Mouse (Mus musculus): ENCODE data around the gene Tmem91. TPM values are rescaled to one million over a fixed set of nuclear protein-coding genes. Genes with fewer than 3 reads are reported as not detected.

The Tmem91 gene
- polyA plus RNA-seq, 1 experiment from 2014 or later: 3.5 TPM

- WGBS: 73% methylated on average over 5 of the region's 5 CpGs
- no peak overlapping the region for H3K4me3 ChIP-seq (replicated peaks; ENCODE audit: low read length)
- no peaks in the 10 kb centered on the region for H3K27me3 ChIP-seq (ENCODE audit: control insufficient read depth, insufficient read depth, low read length)
- no peak overlapping the region for H3K4me2 ChIP-seq (ENCODE audit: low read depth, low read length)
- no peak overlapping the region for H3K9ac ChIP-seq (ENCODE audit: low read length)
- no peaks in the 10 kb centered on the region for H3K4me1 ChIP-seq (ENCODE audit: control insufficient read depth, insufficient read depth, low read length)
- H3K27ac ChIP-seq (ENCODE audit: low read length): no peak overlapping the region
- no peak for ATAC-seq (ENCODE audit: insufficient read depth, low FRiP score)
- H3K36me3 ChIP-seq (ENCODE audit: control insufficient read depth, insufficient read depth, low read length): no peaks in the 10 kb centered on the region
- H3K9me3 ChIP-seq (replicated peaks; ENCODE audit: control insufficient read depth, low read length): no peaks in the 10 kb centered on the region
Observed at GRCm38 (mm10) chr7:25649839-25650238, 25.1 kb downstream of the Tmem91 start.

DNA sequence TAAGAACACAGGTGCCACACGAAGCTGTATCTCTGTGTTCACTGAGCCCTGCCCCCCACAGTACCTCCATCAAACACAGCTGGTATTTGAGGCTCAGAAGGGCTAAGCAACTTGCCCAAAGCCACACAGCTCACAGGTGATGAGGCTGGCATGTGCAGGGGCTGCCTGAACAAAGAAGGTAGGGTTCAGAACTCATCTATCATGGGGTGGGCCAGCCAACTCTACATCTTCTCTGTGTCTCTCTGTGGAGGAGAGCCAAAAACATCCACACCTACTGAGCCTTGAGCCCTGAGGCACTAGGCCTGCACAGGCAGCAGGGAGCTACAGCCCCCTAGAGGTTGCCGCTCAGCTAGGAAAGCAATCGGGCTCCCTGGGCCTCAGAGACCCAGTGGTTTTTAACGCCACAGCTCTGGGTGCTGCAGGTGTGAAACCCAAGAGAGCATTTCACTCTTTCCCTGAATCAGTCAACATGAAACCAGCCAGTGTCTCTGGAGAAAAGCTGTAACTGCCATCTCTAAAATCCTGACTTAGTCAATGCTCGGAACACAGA, 27.3 kb downstream of the Tmem91 start:
- Histone ChIP-seq H3K27me3 (ENCODE audit: control insufficient read depth, insufficient read depth, low read length) (no peaks in the 10 kb centered on the region), H3K4me1 (ENCODE audit: control insufficient read depth, insufficient read depth, low read length) (no peaks in the 10 kb centered on the region), H3K9me3 (replicated peaks; ENCODE audit: control insufficient read depth, low read length) (no peaks in the 10 kb centered on the region), H3K9ac (ENCODE audit: low read length) (no peak overlapping the region), H3K4me2 (ENCODE audit: low read depth, low read length) (no peak overlapping the region), H3K36me3 (ENCODE audit: control insufficient read depth, insufficient read depth, low read length) (no peaks in the 10 kb centered on the region), H3K4me3 (replicated peaks; ENCODE audit: low read length) (no peak overlapping the region), H3K27ac (ENCODE audit: low read length) (no peak overlapping the region)
- ATAC-seq (ENCODE audit: insufficient read depth, low FRiP score): no peak
- 43% methylated on average over 5 of the region's 5 CpGs for WGBS

DNA sequence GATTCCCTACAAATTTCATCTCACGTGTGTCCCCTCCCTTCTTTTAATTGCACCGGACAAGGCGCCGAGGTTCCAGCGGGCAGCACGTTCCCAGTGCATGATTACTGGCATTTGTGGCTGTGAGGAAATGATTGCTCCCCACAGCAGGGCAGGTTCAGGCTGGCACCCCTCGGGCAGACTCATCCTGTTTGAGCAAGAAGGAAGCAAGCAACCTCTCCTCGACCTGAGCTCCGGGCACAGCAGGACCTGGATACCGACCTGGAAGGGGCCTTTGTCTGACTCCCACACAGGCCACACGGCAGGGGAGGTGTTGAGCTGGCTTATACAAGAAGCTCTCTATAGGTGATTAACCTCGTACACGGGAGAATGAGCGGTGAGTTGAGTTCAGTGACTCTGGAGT, 29.9 kb downstream of the Tmem91 start:
- no peaks in the 10 kb centered on the region for H3K36me3 ChIP-seq (ENCODE audit: control insufficient read depth, insufficient read depth, low read length)
- no peak for ATAC-seq (ENCODE audit: insufficient read depth, low FRiP score)
- 60% methylated on average over 14 of the region's 14 CpGs for WGBS
- H3K4me2 ChIP-seq (ENCODE audit: low read depth, low read length): no peak overlapping the region
- no peaks in the 10 kb centered on the region for H3K4me1 ChIP-seq (ENCODE audit: control insufficient read depth, insufficient read depth, low read length)
- H3K27me3 ChIP-seq (ENCODE audit: control insufficient read depth, insufficient read depth, low read length): no peaks in the 10 kb centered on the region
- no peaks in the 10 kb centered on the region for H3K9me3 ChIP-seq (replicated peaks; ENCODE audit: control insufficient read depth, low read length)
- no peak overlapping the region for H3K27ac ChIP-seq (ENCODE audit: low read length)
- 0 out of 2 replicates have a peak overlapping the region, but pooled peaks have one; percentile 35 for H3K9ac ChIP-seq (ENCODE audit: low read length)
- H3K4me3 ChIP-seq (replicated peaks; ENCODE audit: low read length): no peak overlapping the region

DNA sequence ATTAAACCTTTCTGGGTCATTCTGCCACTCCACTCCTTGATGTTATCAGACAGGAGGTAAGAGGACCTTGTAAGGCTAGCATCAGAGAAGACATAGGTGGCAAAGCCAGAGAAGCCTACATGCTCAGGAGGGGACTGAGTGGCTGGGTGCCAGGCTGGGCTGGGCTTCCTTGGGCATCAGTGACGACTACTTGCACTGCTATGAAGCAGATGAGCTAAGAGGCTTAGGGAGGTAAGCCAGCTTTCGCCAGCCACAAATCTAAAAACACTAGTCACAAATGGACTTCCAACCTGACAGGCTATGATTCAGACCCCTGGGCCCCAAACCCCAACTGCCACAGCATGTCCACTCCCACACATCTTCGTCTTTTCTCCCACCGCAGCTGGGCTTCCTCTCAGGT, 30.3 kb downstream of the Tmem91 start:
- 73% methylated on average over 4 of the region's 4 CpGs for WGBS
- no peaks in the 10 kb centered on the region for H3K36me3 ChIP-seq (ENCODE audit: control insufficient read depth, insufficient read depth, low read length)

DNA sequence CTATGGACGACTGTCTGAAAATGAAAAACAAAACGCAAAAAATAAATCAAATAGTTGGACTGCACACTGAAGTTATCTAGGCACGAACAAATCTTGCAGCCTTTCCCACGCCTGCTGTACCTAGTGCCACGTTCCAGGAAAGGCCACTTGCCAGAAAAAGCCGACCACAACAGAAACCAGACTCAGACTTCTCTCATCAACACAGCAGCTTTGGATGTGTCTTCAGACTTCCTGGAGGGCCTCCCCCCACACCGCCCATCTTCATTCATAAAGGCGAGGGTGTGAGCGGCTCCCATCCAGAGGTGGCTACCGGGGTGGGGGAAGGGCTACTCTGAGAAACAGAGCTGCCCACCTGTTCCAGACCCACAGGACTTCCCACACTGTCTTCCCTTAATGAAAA, 30.8 kb downstream of the Tmem91 start:
- Histone ChIP-seq H3K9me3 (replicated peaks; ENCODE audit: control insufficient read depth, low read length) (no peaks in the 10 kb centered on the region), H3K36me3 (ENCODE audit: control insufficient read depth, insufficient read depth, low read length) (no peaks in the 10 kb centered on the region), H3K27ac (ENCODE audit: low read length) (no peak overlapping the region), H3K4me1 (ENCODE audit: control insufficient read depth, insufficient read depth, low read length) (no peaks in the 10 kb centered on the region), H3K27me3 (ENCODE audit: control insufficient read depth, insufficient read depth, low read length) (no peaks in the 10 kb centered on the region), H3K4me3 (replicated peaks; ENCODE audit: low read length) (no peak overlapping the region), H3K4me2 (ENCODE audit: low read depth, low read length) (no peak overlapping the region), H3K9ac (ENCODE audit: low read length) (no peak overlapping the region)
- ATAC-seq (ENCODE audit: insufficient read depth, low FRiP score): no peak
- 76% methylated on average over 10 of the region's 10 CpGs for WGBS

More for the DNA sequence above, 30.3 kb downstream of the Tmem91 start:
- Histone ChIP-seq H3K9ac (ENCODE audit: low read length) (no peak overlapping the region), H3K4me3 (replicated peaks; ENCODE audit: low read length) (no peak overlapping the region), H3K4me1 (ENCODE audit: control insufficient read depth, insufficient read depth, low read length) (no peaks in the 10 kb centered on the region), H3K27me3 (ENCODE audit: control insufficient read depth, insufficient read depth, low read length) (no peaks in the 10 kb centered on the region), H3K27ac (ENCODE audit: low read length) (no peak overlapping the region), H3K9me3 (replicated peaks; ENCODE audit: control insufficient read depth, low read length) (no peaks in the 10 kb centered on the region), H3K4me2 (ENCODE audit: low read depth, low read length) (no peak overlapping the region)
- ATAC-seq (ENCODE audit: insufficient read depth, low FRiP score): no peak

GRCm38 (mm10) chr7:25639754-25640153, 35.2 kb downstream of the Tmem91 start:
- H3K9me3 ChIP-seq (replicated peaks; ENCODE audit: control insufficient read depth, low read length): no peaks in the 10 kb centered on the region
- no peak overlapping the region for H3K27ac ChIP-seq (ENCODE audit: low read length)
- H3K4me2 ChIP-seq (ENCODE audit: low read depth, low read length): no peak overlapping the region
- no peaks in the 10 kb centered on the region for H3K27me3 ChIP-seq (ENCODE audit: control insufficient read depth, insufficient read depth, low read length)
- H3K4me3 ChIP-seq (replicated peaks; ENCODE audit: low read length): no peak overlapping the region
- no peak for ATAC-seq (ENCODE audit: insufficient read depth, low FRiP score)
- 88% methylated on average over 4 of the region's 4 CpGs for WGBS
- no peak overlapping the region for H3K9ac ChIP-seq (ENCODE audit: low read length)
- no peaks in the 10 kb centered on the region for H3K4me1 ChIP-seq (ENCODE audit: control insufficient read depth, insufficient read depth, low read length)
- peaks cover 5% of the 10 kb centered on the region; the same call in 1 of the 2 replicates for H3K36me3 ChIP-seq (ENCODE audit: control insufficient read depth, insufficient read depth, low read length)

GRCm38 (mm10) chr7:25637099-25637498, 37.9 kb downstream of the Tmem91 start:
- ATAC-seq (ENCODE audit: insufficient read depth, low FRiP score): no peak
- Histone ChIP-seq H3K27me3 (ENCODE audit: control insufficient read depth, insufficient read depth, low read length) (no peaks in the 10 kb centered on the region), H3K27ac (ENCODE audit: low read length) (no peak overlapping the region), H3K4me2 (ENCODE audit: low read depth, low read length) (no peak overlapping the region), H3K9ac (ENCODE audit: low read length) (no peak overlapping the region), H3K4me1 (ENCODE audit: control insufficient read depth, insufficient read depth, low read length) (no peaks in the 10 kb centered on the region), H3K36me3 (ENCODE audit: control insufficient read depth, insufficient read depth, low read length) (peaks cover 5% of the 10 kb centered on the region; the same call in 1 of the 2 replicates), H3K9me3 (replicated peaks; ENCODE audit: control insufficient read depth, low read length) (no peaks in the 10 kb centered on the region), H3K4me3 (replicated peaks; ENCODE audit: low read length) (no peak overlapping the region)
- 85% methylated on average over 5 of the region's 5 CpGs for WGBS

DNA sequence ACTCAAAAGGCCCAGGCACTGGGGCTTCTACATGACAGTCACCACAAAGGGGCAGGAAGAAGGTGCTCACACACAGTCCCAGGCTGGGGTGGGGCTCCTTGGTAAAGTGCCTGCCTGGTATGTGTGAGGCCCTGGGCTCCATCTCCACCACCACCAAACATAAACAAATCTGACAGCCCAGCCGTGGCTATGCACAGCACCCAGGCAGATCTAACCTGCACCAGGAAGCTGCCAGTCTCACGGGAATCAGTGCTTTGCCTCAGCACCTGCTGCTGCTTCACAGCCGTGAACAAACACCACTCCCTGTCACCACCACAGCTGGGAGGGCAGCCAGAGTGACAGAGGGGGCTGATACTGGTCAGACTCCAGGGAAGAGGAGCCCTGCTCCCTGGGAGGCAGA, 38.6 kb downstream of the Tmem91 start:
- WGBS: 18% methylated on average over 3 of the region's 3 CpGs
- Histone ChIP-seq H3K27ac (ENCODE audit: low read length) (no peak overlapping the region), H3K36me3 (ENCODE audit: control insufficient read depth, insufficient read depth, low read length) (peaks cover 5% of the 10 kb centered on the region; the same call in 1 of the 2 replicates), H3K4me1 (ENCODE audit: control insufficient read depth, insufficient read depth, low read length) (no peaks in the 10 kb centered on the region), H3K4me3 (replicated peaks; ENCODE audit: low read length) (no peak overlapping the region), H3K9ac (ENCODE audit: low read length) (0 out of 2 replicates have a peak overlapping the region, but pooled peaks have one; percentile 3), H3K9me3 (replicated peaks; ENCODE audit: control insufficient read depth, low read length) (no peaks in the 10 kb centered on the region), H3K4me2 (ENCODE audit: low read depth, low read length) (no peak overlapping the region), H3K27me3 (ENCODE audit: control insufficient read depth, insufficient read depth, low read length) (no peaks in the 10 kb centered on the region)
- ATAC-seq (ENCODE audit: insufficient read depth, low FRiP score): peak; percentile 28; the same call in 1 of the 2 replicates

DNA sequence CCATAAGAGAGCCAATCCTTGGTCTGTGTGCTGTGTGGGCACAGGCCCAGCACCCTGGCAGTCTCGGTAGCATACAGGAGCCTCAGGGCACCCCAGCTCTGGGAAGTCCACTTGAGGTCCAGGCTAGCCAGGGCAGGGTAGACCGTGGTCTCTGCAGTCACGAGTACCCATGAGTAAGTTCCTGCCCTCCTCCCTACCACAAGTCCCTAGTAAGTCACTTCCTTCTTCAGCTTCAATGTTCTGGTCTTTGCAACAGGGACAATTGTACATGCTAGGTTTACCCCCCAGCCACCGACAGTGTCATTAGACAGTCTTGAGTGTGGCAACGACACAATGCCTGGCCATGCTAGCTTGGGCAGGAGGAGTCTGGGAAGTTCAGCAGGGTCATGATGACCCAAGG, 42.3 kb downstream of the Tmem91 start:
- ATAC-seq (ENCODE audit: insufficient read depth, low FRiP score): no peak
- 0 out of 2 replicates have a peak, but pooled peaks cover 6% of the 10 kb centered on the region for H3K4me1 ChIP-seq (ENCODE audit: control insufficient read depth, insufficient read depth, low read length)
- peaks cover 5% of the 10 kb centered on the region; the same call in 1 of the 2 replicates for H3K36me3 ChIP-seq (ENCODE audit: control insufficient read depth, insufficient read depth, low read length)
- no peaks in the 10 kb centered on the region for H3K9me3 ChIP-seq (replicated peaks; ENCODE audit: control insufficient read depth, low read length)
- H3K4me3 ChIP-seq (replicated peaks; ENCODE audit: low read length): no peak overlapping the region
- no peak overlapping the region for H3K9ac ChIP-seq (ENCODE audit: low read length)
- H3K27me3 ChIP-seq (ENCODE audit: control insufficient read depth, insufficient read depth, low read length): no peaks in the 10 kb centered on the region
- no peak overlapping the region for H3K4me2 ChIP-seq (ENCODE audit: low read depth, low read length)
- no peak overlapping the region for H3K27ac ChIP-seq (ENCODE audit: low read length)
- WGBS: 85% methylated on average over 5 of the region's 5 CpGs

Measured in stomach, embryonic 16.5 days (tissue).